10 mouse cellular contexts compared by ENCODE assay signal in the genomic region with DNA sequence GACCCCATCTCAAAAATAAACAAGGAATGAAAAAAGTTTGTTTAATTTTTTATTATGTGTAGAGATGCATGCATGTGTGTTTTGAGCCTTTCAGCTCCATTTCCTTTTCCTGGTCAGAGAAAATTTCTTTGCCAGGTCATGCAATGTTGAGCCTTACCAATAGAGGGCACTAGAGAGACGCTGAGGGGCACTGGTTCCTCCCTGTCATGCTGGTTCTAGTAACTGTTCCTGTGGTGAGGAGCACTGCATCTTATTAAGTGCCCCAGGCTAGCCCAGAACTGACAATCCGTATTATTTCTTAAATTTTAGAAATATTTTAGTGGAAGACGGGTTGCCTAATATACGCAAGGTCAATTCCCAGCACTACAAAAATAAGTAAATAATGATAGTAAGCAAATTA. TPM values are rescaled to one million over a fixed set of nuclear protein-coding genes. Genes with fewer than 3 reads are reported as not detected.
DNase-seq lines count a peak whose midpoint lies in the region; ATAC-seq lines count a peak whose summit lies in the region.
"Had no signal": no experiment of that assay in that cellular context is flagged by ENCODE, and none has a peak within 500 bp of the region (broad histone marks: within the 10 kb centered on the region; RNA-seq: fewer than 3 reads in every experiment).

No protein-coding gene starts in this region.

- no peaks in the 10 kb centered on the region for H3K27me3 ChIP-seq in midbrain, embryonic 14.5 days (ENCODE audit: control insufficient read depth, insufficient read depth, low read length)
- peaks cover under 1% of the 10 kb centered on the region; the same call in 1 of the 2 replicates for H3K27me3 ChIP-seq in midbrain, embryonic 13.5 days

- no peak overlapping the region for H3K4me3 ChIP-seq in midbrain, embryonic 14.5 days (replicated peaks; ENCODE audit: low read depth, low read length)
- H3K4me3 ChIP-seq in midbrain, embryonic 13.5 days (replicated peaks) = no peak overlapping the region
- H3K4me3 ChIP-seq: erythroblast, embryonic 14.5 days; myocyte had no signal

- H3K27ac ChIP-seq in midbrain, embryonic 14.5 days (replicated peaks; ENCODE audit: low read depth, low read length) = no peak overlapping the region
- no peak overlapping the region for H3K27ac ChIP-seq in midbrain, embryonic 13.5 days

- intact Hi-C loops in heart, postnatal 25 days (cut with DNase I) = loop anchor here (1.0 to 5.0 kb wide), 3 partner anchors 136 to 232 kb away; a partner anchor contains a TSS

- peak; percentile 77 for DNase-seq in midbrain, embryonic 14.5 days
- DNase-seq in adrenal gland, adult 8-10 months = peak; percentile 61
- DNase-seq in embryo, embryonic 11 days = peak; percentile 78
- DNase-seq in heart, postnatal 25 days (ENCODE audit: low spot score) = peak; percentile 31
- DNase-seq in left cerebral cortex, adult 18-20 months (ENCODE audit: low spot score in 2 of 2) = peak; percentile 79 to 83
- DNase-seq in telencephalon, adult 2 months (ENCODE audit: low read depth, low spot score) = peak; percentile 35

- no peak overlapping the region for H3K4me2 ChIP-seq in midbrain, embryonic 14.5 days (ENCODE audit: low read length)
- no peak overlapping the region for H3K4me2 ChIP-seq in midbrain, embryonic 13.5 days (replicated peaks)

- WGBS in midbrain, embryonic 14.5 days = 35% methylated on average over 4 of the region's 4 CpGs
- 35% methylated on average over 4 of the region's 4 CpGs for WGBS in midbrain, embryonic 13.5 days

- H3K36me3 ChIP-seq in midbrain, embryonic 14.5 days (ENCODE audit: control insufficient read depth, insufficient read depth, low read length) = no peaks in the 10 kb centered on the region
- H3K36me3 ChIP-seq in midbrain, embryonic 13.5 days = no peaks in the 10 kb centered on the region

- no peak overlapping the region for H3K9ac ChIP-seq in midbrain, embryonic 14.5 days (replicated peaks; ENCODE audit: low read length)
- no peak overlapping the region for H3K9ac ChIP-seq in midbrain, embryonic 13.5 days (replicated peaks)

- no peaks in the 10 kb centered on the region for H3K9me3 ChIP-seq in midbrain, embryonic 14.5 days (ENCODE audit: control insufficient read depth, low read length)
- H3K9me3 ChIP-seq in midbrain, embryonic 13.5 days = no peaks in the 10 kb centered on the region

- no peak for ATAC-seq in midbrain, embryonic 14.5 days (ENCODE audit: low FRiP score, low TSS enrichment)
- no peak for ATAC-seq in midbrain, embryonic 13.5 days
- peak; percentile 89 for ATAC-seq in megakaryocyte-erythroid progenitor cell, adult 5-6 weeks (replicated peaks; ENCODE audit: low FRiP score, low TSS enrichment, poor library complexity, severe bottlenecking)

- H3K4me1 ChIP-seq in midbrain, embryonic 14.5 days (ENCODE audit: control insufficient read depth, insufficient read depth, low read length) = no peaks in the 10 kb centered on the region
- H3K4me1 ChIP-seq in midbrain, embryonic 13.5 days (replicated peaks) = no peaks in the 10 kb centered on the region

RNA-seq across cellular contexts. Expression of a gene that starts 11.8 kb away (rescaled TPM):
- polyA plus RNA-seq in midbrain, embryonic 14.5 days (2014; fragmentation: Nextera tagmentation; extraction: Ambion mirVana) = 1.5 and 2.6 TPM in 2 replicates
- polyA plus RNA-seq in midbrain, embryonic 13.5 days (2015; fragmentation: Nextera tagmentation; extraction: Ambion mirVana) = 1.9 and 2.3 TPM in 2 replicates
- total RNA-seq in adrenal gland, adult 8-10 months (2022) = 10 to 100 TPM; 44.1 to 57.5 (median 51.0) TPM
- total RNA-seq in heart, postnatal 25 days (2021) = 10 to 100 TPM; 37.4 to 42.7 TPM
- total RNA-seq in left cerebral cortex, adult 18-20 months (2021) = 10 to 100 TPM; 13.3 to 15.4 TPM
- 52.5 and 58.0 TPM in 2 replicates for total RNA-seq in megakaryocyte-erythroid progenitor cell, adult 5-6 weeks (2014; fragmentation: Nextera tagmentation)
- total RNA-seq in megakaryocyte-erythroid progenitor cell, adult 5-6 weeks (2017) = 15.6 and 16.7 TPM in 2 replicates

RNA-seq across cellular contexts. Expression of a gene that starts 24.6 kb away (rescaled TPM):
- 0.29 TPM in 1 of 2 replicates, not detected in the other for polyA plus RNA-seq in midbrain, embryonic 14.5 days (2014; fragmentation: Nextera tagmentation; extraction: Ambion mirVana)
- 0.17 and 0.28 TPM in 2 replicates for polyA plus RNA-seq in midbrain, embryonic 13.5 days (2015; fragmentation: Nextera tagmentation; extraction: Ambion mirVana)
- total RNA-seq in adrenal gland, adult 8-10 months (2022) = not detected
- not detected for total RNA-seq in heart, postnatal 25 days (2021)
- not detected for total RNA-seq in left cerebral cortex, adult 18-20 months (2021)
- not detected in 2 replicates for total RNA-seq in megakaryocyte-erythroid progenitor cell, adult 5-6 weeks (2014; fragmentation: Nextera tagmentation)
- not detected in 2 replicates for total RNA-seq in megakaryocyte-erythroid progenitor cell, adult 5-6 weeks (2017)
- polyA plus RNA-seq: erythroblast, embryonic 14.5 days; myocyte had no signal

RNA-seq across cellular contexts. Expression of a gene that starts 51.2 kb away (rescaled TPM):
- 0.27 and 0.29 TPM in 2 replicates for polyA plus RNA-seq in midbrain, embryonic 14.5 days (2014; fragmentation: Nextera tagmentation; extraction: Ambion mirVana)
- polyA plus RNA-seq in midbrain, embryonic 13.5 days (2015; fragmentation: Nextera tagmentation; extraction: Ambion mirVana) = 0.09 TPM in 1 of 2 replicates, not detected in the other
- 1 to 10 TPM; 1.2 to 3.6 (median 1.9) TPM for total RNA-seq in adrenal gland, adult 8-10 months (2022)
- 1 to 10 TPM; 4.8 to 4.9 TPM for total RNA-seq in heart, postnatal 25 days (2021)
- total RNA-seq in left cerebral cortex, adult 18-20 months (2021) = not detected
- total RNA-seq in megakaryocyte-erythroid progenitor cell, adult 5-6 weeks (2014; fragmentation: Nextera tagmentation) = not detected in 2 replicates
- total RNA-seq in megakaryocyte-erythroid progenitor cell, adult 5-6 weeks (2017) = not detected in 2 replicates

Comparison
In these comparisons a context has a peak if more than half of its experiments do, and no peak if none do; other contexts are left out.
1. DNase-seq: peak in every context shown above with its lines; median percentile 81 in left cerebral cortex, adult 18-20 months; 78 in embryo, embryonic 11 days; 77 in midbrain, embryonic 14.5 days; 61 in adrenal gland, adult 8-10 months; 35 in telencephalon, adult 2 months; 31 in heart, postnatal 25 days.